Mouse (Mus musculus) T-helper 17 cell (primary cell): ENCODE results near the gene Pwwp2a.

Experiments
- in situ Hi-C, 2 experiments: fragments of 300-600 bp; cut with MboI, MseI; formaldehyde crosslinking; loops; 1 replicate in 1 of 2; 2 replicates in 1 of 2; pipeline ENCODE4 v1.15.1; 2025; ENCODE audit warnings: high pct_unique_total_duplicates in 2 of 2

Pwwp2a gene

GRCm38 (mm10) chr11:43723411-43723810, 41.6 kb downstream of the Pwwp2a start:
- in situ Hi-C loops, result no loop called here

GRCm38 (mm10) chr11:43727796-43728195, 46.0 kb downstream of the Pwwp2a start:
- in situ Hi-C loops, result no loop called here

- in situ Hi-C loops, result no loop called here
Observed at GRCm38 (mm10) chr11:43728737-43729301, 47.0 kb downstream of the Pwwp2a start.

- in situ Hi-C loops, result no loop called here
Observed at GRCm38 (mm10) chr11:43747233-43748226, 65.7 kb downstream of the Pwwp2a start, which contains the start of gene Ttc1. Gene Ttc1, minus strand, starts transcription at chr11:43748008.

GRCm38 (mm10) chr11:43751542-43751941, 69.7 kb downstream of the Pwwp2a start:
- in situ Hi-C loops, result no loop called here

- in situ Hi-C loops, result no loop called here
Observed at GRCm38 (mm10) chr11:43754568-43754967, 72.8 kb downstream of the Pwwp2a start.

GRCm38 (mm10) chr11:43755411-43755810, 73.6 kb downstream of the Pwwp2a start:
- in situ Hi-C loops, result no loop called here

- in situ Hi-C loops, result no loop called here
Observed at GRCm38 (mm10) chr11:43758436-43758835, 76.6 kb downstream of the Pwwp2a start.

- in situ Hi-C loops, result loop anchor here (5.0 kb wide), 2 partner anchors 440 to 560 kb away; no protein-coding TSS in a partner anchor
Observed at GRCm38 (mm10) chr11:43766922-43767648, 85.3 kb downstream of the Pwwp2a start.

GRCm38 (mm10) chr11:43767749-43768148, 86.0 kb downstream of the Pwwp2a start:
- in situ Hi-C loops, result loop anchor here (5.0 kb wide), 2 partner anchors 440 to 560 kb away; no protein-coding TSS in a partner anchor

- in situ Hi-C loops, result loop anchor here in 1 of 2 experiments (10.0 kb wide), 1 partner anchor 785 kb away; no protein-coding TSS in a partner anchor
Observed at GRCm38 (mm10) chr11:43770110-43770509, 88.3 kb downstream of the Pwwp2a start.
